Mouse (Mus musculus): ENCODE results near the gene Heyl. TPM values are rescaled to one million over a fixed set of nuclear protein-coding genes. Genes with fewer than 3 reads are reported as not detected.
"Not testable (repeated sequence)": the region's sequence is repeated elsewhere in the genome, so short reads cannot be mapped to it uniquely, and the experiment has no call there.

Heyl gene
- total RNA-seq, 2 experiments from 2014 or later, result 19.1 to 21.3 TPM

DNA sequence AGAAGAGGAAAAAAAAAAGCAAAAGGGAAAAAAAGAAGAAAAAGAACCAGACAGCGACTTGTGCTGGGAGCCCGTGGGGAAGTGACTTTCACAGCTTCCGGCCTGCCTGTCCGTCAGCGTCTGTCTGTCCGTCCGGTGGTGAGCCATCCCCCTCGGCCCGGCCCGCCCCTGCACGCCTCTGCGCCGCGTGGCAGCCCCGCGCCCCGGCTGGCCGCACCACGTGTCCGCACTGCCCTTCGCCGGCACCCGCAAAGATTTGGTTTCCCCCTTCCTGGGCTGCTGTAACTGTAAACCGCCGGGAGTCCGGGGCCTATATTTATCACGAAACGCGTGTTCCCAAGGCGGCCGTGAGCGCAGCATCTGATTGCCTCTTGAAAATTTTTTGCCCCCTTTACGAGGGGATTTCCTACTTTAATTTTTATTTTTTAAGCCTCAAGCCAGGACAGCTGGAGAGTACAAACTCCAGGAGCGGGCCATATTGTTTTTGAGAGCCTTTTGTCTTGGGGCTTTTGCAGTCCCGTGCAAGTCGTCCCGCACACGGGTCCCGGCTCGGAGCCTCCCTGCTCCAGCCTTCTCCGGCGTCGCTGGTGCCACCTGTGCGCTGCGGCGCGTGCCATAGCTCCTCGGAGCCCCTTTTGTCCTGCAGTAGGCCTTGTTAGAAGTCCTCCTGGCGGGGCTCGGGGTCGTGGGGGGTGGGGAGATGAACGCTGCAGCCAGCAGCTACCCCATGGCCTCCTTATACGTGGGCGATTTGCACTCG lies 49.7 kb downstream of the Heyl start:
- intact Hi-C loops (cut with DNase I), result not testable (repeated sequence)
- DNase-seq (ENCODE audit: low spot score), result peak; percentile 29

DNA sequence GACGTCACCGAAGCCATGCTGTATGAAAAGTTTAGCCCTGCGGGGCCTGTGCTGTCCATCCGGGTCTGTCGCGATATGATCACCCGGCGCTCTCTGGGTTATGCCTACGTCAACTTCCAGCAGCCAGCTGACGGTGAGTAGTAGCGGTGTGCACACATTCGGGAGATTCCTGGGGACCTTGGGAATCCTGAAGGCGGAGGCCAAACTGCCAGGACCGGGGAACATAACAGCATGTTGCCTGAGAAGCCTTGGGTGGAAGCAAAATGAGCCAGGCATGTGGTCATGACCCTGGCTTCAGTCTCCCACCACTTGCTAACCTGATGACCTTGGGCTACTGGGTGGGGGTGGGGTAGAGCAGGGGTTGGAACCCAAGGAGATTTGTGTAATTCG lies 50.3 kb downstream of the Heyl start:
- DNase-seq (ENCODE audit: low spot score); intact Hi-C loops (cut with DNase I): not testable (repeated sequence)

DNA sequence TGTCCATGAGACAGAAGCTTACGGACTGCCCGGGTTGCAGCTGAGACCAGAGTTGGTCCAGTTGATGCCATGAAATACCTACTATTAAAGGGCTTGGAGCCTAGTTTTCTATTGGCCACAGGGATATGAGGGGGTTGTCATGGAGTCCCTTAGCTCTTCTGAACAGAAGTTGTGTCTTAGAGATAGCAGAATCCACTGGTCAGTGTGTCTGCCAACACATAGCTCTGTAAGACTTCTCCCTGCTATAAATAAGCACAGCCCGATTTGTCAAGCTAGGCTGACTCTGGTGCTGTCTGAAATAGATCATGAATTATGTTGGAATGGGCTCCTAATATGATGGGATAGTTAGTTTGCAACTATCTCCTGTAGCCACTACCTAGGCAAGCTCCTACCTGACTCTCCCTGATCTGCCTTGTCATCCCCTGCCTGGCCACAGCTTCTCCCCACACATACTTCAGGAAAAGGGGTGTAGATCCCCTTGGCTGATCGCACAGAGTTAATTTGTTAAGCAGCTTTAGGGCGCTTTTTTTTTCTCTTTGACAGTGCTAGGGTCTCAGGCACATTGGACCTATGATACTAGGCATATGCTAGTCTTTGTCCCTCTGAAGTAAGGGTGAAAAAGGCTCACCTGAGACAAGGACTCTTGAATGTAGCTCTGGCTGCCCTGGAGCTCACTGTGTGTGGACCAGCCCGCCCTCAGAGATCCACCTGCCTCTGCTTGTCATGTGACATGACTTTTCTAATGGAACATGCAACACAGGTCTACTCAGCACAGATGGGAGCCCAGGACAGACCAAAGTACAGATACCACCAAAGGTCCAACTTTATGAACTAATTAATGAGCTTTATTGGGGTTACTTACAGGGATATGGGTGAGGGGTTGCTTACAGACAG lies 51.6 kb downstream of the Heyl start:
- intact Hi-C loops (cut with DNase I), result no loop called here
- DNase-seq (ENCODE audit: low spot score), result no peak

DNA sequence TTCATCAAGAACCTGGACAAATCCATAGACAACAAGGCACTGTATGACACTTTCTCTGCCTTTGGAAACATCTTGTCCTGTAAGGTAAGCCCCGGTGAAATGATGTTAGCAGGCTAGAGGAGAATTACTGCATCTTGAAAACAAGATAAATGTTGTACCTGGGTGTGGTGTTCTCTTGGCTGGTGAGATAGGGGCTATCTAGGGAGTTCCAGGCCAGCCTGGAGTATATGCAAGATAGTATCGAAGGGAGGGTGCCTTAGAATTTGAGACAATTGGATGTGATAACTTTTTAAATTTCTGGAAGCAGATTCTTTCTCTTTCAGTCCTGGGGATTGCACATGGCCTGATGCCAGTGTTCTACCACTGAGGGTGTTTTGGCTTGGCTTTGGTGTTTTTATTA lies 53.4 kb downstream of the Heyl start:
- intact Hi-C loops (cut with DNase I), result no loop called here
- no peak for DNase-seq (ENCODE audit: low spot score)

DNA sequence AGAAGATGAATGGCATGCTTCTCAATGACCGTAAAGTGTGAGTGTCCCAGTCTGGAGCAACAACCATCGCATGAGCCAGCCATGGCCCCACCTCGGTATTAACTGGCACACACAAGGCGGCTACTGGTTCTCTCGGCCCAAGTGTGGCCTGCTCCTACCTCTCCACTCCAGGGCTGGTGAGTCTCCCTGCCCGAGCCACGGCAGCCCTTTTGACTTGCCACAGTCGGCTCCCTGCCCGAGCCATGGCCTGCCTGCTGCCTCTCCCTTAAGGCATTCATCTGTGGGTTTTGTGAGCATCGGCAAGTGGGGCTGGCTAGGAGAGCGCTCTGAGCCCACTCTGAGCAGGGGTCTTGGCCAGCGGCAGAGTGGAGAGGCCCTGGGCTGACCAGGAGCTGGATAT lies 55.7 kb downstream of the Heyl start:
- intact Hi-C loops (cut with DNase I), result no loop called here
- DNase-seq (ENCODE audit: low spot score), result no peak

DNA sequence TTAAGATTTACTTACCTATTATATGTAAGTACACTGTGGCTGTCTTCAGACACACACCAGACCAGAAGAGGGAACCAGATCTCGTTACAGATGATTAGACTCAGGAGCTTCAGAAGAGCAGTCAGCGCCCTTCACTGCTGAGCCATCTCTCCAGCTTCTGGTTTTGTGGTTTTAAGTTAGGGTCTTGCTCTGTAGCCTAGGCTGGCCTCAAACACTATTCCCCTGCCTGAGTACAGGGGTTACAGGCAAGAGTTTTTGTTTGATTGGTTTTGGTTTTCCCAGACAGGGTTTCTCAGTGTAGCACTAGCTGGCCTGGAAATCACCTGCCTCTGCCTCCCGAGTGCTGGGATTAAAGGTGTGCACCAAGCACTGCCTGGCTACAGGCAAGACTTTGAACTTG lies 59.0 kb downstream of the Heyl start:
- intact Hi-C loops (cut with DNase I), result no loop called here

DNA sequence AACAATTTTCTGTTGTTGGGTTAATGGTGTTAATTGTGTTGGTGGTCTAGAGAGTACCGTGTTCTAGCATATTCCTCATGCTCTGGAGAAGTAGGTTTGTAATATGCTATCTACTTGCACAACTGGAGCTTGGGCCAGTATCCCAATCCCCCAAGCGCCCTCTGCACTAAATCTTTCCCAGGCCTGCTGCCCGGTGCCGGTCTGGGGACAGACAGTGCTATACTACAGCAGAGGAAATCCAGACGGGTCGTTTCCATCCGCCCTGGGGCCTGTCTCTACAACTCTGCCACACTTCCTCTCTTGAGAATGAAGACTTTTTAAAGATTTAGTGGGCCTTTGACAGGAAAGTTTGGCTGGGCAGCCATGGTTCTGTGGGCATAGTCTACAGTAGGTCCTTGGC lies 59.6 kb downstream of the Heyl start:
- intact Hi-C loops (cut with DNase I), result no loop called here

More for the DNA sequence above, 59.0 kb downstream of the Heyl start:
- DNase-seq (ENCODE audit: low spot score), result no peak

DNA sequence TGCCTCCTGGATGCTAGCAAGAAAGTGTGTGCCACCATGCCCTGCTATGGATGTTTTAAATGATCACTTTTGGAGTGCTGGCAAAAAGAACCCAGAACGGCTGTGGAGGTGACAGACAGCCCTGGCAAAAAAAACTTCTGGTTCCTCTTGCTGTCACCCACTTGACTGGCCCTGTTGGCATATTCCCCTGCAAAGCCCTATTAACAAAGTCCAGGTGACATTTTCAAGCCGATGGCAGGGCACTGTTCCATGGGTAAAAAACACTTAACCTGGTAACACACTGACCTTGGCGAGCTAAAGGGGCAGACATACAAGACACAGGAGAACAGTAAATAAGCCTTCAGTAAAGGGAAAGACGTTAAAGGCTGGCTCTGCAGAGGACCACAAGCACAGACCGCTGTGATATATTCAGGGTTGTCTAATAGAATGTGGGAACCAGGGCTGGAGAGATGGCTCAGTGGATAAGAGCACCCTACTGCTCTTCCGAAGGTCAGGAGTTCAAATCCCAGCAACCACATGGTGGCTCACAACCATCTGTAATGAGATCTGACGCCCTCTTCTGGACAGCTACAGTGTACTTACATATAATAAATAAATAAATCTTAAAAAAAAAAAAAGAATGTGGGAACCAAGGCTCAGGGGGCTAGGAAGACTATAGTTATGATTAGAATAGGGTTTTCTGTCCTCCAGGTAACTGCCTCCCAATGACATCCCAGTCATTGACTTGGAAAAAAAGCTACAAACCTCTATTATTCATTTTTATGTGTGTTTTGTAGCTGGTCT lies 60.5 kb downstream of the Heyl start:
- no peak for DNase-seq (ENCODE audit: low spot score)
- intact Hi-C loops (cut with DNase I), result no loop called here

More for the DNA sequence above, 59.6 kb downstream of the Heyl start:
- DNase-seq (ENCODE audit: low spot score), result no peak

DNA sequence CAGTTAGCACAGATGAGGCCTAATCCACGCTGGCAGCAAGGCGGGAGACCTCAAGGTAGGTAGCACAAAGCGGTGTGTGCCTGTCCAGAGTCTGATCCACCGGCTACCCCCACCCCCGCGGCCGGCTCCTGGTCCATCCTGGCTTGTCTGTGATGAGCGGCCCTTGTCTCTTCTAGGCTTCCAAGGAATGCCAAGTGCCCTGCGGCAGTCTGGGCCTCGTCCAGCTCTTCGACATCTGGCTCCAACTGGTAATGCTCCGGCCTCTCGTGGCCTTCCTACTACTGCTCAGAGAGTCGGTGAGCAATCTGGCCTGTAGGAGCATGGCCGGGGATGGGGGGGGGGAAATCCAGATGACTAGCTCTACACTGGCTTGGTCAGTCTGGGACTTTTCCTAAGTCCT lies 61.7 kb downstream of the Heyl start:
- intact Hi-C loops (cut with DNase I), result loop anchor here (5.0 kb wide), 1 partner anchor 132 kb away; no protein-coding TSS in a partner anchor
- DNase-seq (ENCODE audit: low spot score), result not testable (repeated sequence)

DNA sequence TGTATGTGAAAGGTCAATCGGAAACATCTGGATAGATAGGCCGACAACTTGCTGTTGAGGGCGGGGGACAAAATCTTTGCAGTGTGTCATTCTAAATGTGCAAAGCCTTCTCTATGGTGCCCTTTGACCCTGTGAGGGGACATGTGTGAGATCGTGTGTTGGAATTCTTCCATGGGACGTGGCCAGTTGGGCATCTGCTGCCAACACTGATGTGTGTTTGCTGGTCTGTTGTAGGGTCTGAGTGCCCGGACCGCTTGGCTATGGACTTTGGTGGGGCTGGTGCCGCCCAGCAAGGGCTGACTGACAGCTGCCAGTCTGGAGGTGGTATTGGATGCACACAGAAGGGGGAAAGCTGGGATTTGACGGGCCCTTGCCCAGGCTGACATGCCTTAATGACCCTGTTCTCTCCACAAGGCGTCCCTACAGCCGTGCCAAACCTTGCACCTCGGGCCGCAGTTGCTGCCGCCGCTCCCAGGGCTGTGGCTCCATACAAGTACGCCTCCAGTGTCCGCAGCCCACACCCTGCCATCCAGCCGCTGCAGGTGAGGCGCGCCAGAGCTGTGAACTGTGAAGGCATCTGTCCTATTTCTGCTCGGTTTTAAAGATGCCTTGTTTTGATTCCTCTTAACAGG lies 62.3 kb downstream of the Heyl start:
- DNase-seq (ENCODE audit: low spot score), result no peak
- intact Hi-C loops (cut with DNase I), result loop anchor here (5.0 kb wide), 1 partner anchor 132 kb away; no protein-coding TSS in a partner anchor

DNA sequence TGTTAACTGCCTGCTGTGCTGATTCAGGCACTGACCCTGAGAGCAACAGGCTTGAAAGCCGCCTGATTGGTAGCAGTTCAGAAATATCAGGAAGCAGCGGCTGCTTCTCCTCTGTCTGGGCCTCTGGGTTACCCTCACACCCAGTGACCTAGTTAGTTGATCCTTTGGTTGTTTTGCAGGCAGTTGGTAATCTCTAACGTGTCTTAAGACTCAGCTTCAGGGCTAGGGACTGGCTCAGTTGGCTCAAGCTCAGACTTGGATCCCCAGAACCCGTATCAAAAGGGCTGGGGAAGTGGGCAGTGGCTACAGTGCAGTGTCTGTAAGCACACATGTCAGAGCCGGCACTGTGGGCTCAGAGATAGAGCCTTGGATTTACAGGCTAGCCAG lies 62.8 kb downstream of the Heyl start:
- no peak for DNase-seq (ENCODE audit: low spot score)
- intact Hi-C loops (cut with DNase I), result loop anchor here (5.0 kb wide), 1 partner anchor 131 kb away; no protein-coding TSS in a partner anchor

DNA sequence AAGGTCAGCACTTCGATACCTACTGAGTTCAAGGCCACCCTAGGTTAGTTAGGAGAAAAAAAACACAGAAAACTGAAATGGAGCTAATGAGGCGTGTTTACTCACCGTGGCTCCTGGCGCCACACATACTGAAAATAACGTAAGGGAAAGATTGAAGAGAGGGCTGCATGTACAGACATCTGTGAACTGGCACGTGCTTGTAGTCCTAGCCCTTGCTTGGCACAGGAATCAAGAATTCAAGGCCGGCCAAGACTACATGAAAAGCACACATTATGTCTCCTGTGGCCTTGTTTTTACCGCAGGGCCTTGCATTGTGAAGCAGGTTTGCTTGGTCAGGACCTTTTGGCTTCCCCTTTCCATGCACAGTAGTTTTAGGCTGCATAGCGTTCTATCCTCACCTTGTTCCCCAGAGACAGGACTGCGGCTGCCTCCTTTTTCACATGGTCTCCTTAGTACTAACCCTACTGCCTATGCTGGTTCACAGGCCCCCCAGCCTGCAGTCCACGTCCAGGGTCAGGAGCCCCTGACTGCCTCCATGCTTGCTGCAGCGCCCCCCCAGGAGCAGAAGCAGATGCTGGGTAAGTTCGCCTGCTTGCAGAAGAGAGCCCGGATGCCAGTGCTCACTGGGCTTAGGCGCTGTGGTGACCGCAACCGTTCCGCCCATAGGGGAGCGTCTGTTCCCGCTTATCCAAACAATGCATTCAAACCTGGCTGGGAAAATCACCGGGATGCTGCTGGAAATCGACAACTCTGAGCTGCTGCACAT lies 64.0 kb downstream of the Heyl start:
- intact Hi-C loops (cut with DNase I), result loop anchor here (5.0 kb wide), 1 partner anchor 130 kb away; no protein-coding TSS in a partner anchor
- no peak for DNase-seq (ENCODE audit: low spot score)

DNA sequence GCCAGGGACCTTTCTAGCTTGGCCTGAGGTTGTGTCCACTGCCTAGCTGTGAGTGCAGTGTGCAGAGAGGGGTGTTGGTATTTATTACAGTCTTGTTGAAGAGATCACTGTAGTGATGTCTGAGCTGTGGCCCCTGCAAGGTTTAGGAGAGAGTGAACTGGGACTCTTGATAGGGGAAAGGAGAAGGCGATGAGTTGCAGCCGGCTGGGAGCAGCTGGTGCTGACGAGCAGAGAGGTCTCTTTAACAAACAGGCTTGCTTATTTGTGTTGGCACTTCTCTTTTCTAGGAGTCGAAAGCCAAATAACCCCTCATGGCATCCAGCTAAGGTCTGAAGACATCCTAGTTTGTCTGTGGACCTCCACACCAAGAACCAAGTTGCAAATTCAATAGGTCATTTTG lies 64.9 kb downstream of the Heyl start:
- intact Hi-C loops (cut with DNase I), result loop anchor here (5.0 kb wide), 1 partner anchor 129 kb away; no protein-coding TSS in a partner anchor
- DNase-seq (ENCODE audit: low spot score), result no peak

DNA sequence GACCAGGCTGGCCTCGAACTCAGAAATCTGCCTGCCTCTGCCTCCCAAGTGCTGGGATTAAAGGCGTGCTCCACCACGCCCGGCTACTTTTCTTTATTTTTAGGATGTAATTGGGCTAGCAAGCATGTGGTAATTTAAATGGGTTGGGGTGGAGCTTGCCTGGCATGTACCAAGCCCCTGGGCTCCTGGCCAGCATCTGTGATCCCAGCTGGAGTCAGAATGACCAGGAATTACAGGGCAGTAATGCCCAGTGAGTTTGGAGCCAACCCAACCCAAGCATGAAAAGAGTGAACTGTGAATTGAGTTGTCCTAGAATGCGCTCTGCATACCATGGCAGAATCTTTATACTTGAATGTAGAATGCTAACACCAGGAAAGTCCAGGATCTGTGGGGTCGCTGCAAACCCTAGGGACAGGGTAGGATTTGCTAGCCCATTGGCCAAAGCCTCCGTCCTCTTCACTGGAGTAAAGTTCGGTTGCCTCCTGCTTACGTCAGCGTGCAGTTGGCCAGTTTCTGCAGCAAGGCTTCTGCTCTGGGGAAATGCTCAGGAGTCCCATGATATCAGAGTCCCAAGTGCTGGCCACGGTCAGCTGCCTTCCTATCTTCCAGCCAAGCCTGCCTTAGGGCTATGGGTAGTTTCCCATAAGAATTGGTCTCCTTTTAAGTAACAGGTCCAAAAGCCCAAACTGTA lies 65.8 kb downstream of the Heyl start:
- intact Hi-C loops (cut with DNase I), result loop anchor here (5.0 kb wide), 1 partner anchor 128 kb away; no protein-coding TSS in a partner anchor

More for the DNA sequence above, 65.8 kb downstream of the Heyl start:
- DNase-seq (ENCODE audit: low spot score), result no peak
